Mouse (Mus musculus): Measurements from ENCODE around the gene Pou1f1. TPM values are rescaled to one million over a fixed set of nuclear protein-coding genes. Genes with fewer than 3 reads are reported as not detected.

Gene Pou1f1
- polyA plus RNA-seq (2015; fragmentation: Nextera tagmentation; extraction: Ambion mirVana): not detected in 2 replicates

DNA sequence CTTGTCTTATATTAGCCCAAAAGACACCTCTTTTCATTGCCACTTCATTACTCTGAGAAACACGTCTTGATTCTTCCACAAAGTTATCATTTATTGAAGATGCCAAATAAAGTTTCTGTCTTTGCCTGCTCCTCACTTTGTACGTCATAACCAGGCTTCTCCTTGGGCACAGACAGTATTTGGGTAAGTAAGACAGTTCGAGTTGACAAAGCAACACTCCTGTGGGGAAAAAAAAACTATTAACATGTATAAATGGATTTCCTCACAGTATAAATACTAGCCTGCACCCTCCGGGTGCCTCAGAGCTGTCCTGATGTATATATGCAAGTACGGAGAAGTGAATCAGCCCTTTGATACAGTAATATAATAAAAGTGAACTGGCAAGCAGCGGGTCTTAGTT lies at the start of gene Pou1f1:
TSS of gene Pou1f1 (plus strand) at position 301 of the 400 bp plus-strand sequence.
- ATAC-seq (ENCODE audit: borderline replicate concordance, extremely low read depth, low FRiP score, low TSS enrichment): no peak
- Histone ChIP-seq H3K36me3 (no peaks in the 10 kb centered on the region), H3K4me3 (no peak within 1 kb of the TSS), H3K9me3 (no peaks in the 10 kb centered on the region), H3K4me1 (no peaks in the 10 kb centered on the region), H3K4me2 (no peak within 1 kb of the TSS), H3K9ac (no peak within 1 kb of the TSS), H3K27ac (no peak within 1 kb of the TSS), H3K27me3 (no peaks in the 10 kb centered on the region)
- 67% methylated on average over 6 of the region's 6 CpGs for WGBS

DNA sequence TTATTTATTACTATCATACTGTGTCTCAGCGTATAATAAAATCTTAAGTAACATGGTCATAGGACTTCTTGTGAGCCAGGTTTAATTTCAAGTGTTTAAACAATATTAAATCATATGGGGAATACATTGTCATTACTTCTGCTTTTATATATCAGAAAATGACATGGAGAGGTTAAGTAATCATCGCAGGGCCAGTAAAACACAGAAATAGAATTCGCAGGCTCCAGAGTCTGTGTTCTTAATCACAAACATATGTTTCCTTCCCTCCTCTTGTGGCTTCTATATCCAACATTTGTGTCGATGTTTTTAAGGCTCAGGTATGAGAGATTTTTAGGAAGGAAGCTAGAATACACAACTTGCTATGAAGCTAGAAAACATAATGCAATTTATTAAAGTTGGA lies 49.7 kb upstream of the Pou1f1 start:
- WGBS: 60% methylated on average over 4 of the region's 4 CpGs
- H3K4me3 ChIP-seq: no peak overlapping the region
- ATAC-seq (ENCODE audit: borderline replicate concordance, extremely low read depth, low FRiP score, low TSS enrichment): no peak
- H3K4me2 ChIP-seq: no peak overlapping the region
- H3K4me1 ChIP-seq: no peaks in the 10 kb centered on the region
- no peaks in the 10 kb centered on the region for H3K36me3 ChIP-seq
- no peaks in the 10 kb centered on the region for H3K9me3 ChIP-seq
- H3K27me3 ChIP-seq: no peaks in the 10 kb centered on the region
- H3K27ac ChIP-seq: no peak overlapping the region
- no peak overlapping the region for H3K9ac ChIP-seq

DNA sequence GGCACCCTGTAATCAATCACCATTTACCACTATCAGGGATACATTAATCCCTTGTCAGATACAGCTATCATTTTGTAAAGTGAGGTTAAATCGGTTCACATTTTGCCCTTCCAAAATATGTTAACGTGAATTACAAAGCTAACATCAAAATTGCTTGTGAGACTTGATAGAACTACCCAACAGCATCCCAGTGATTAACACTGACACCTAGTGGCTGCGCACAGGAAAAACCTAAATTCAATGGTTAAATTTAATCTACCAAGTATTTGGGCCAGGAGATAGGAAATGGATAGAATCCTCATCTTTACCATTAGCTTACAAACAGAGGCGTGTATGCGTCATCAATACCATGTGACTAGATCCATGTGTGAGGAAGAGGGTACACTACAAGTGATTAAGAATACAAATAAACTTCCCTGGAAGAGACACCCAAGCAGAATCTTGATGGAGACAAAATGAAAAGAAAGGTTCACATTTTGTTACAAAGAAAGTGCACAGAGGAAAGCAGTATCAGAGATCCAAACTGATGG lies 47.8 kb upstream of the Pou1f1 start:
- 12% methylated on average over 5 of the region's 5 CpGs for WGBS
- H3K4me1 ChIP-seq: no peaks in the 10 kb centered on the region
- H3K4me2 ChIP-seq: no peak overlapping the region
- no peak overlapping the region for H3K27ac ChIP-seq
- no peak overlapping the region for H3K4me3 ChIP-seq
- ATAC-seq (ENCODE audit: borderline replicate concordance, extremely low read depth, low FRiP score, low TSS enrichment): no peak
- H3K9me3 ChIP-seq: no peaks in the 10 kb centered on the region
- H3K9ac ChIP-seq: no peak overlapping the region
- H3K36me3 ChIP-seq: no peaks in the 10 kb centered on the region
- no peaks in the 10 kb centered on the region for H3K27me3 ChIP-seq

DNA sequence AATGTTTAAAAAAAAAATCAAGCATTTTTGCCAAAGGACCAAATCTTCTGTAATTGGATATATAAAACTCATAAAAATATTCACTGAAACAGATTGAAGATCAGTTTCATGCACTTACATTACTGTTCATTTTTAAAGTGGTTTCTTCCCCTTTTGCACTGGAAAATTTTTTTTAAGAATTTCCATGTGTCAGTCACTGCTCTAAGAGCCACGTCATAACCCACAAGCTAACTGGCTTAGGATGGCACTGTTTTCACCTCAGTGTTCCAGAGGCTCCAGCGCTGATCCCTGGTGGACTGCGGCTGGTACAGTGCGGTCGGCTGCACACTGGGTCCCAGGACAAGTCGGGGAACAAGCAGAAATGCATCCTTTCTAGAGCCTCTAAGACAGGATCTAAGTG lies 34.6 kb upstream of the Pou1f1 start:
- H3K9ac ChIP-seq: no peak overlapping the region
- ATAC-seq (ENCODE audit: borderline replicate concordance, extremely low read depth, low FRiP score, low TSS enrichment): no peak
- no peak overlapping the region for H3K4me2 ChIP-seq
- no peak overlapping the region for H3K4me3 ChIP-seq
- H3K36me3 ChIP-seq: no peaks in the 10 kb centered on the region
- 77% methylated on average over 6 of the region's 6 CpGs for WGBS
- no peaks in the 10 kb centered on the region for H3K9me3 ChIP-seq
- no peak overlapping the region for H3K27ac ChIP-seq
- no peaks in the 10 kb centered on the region for H3K4me1 ChIP-seq
- H3K27me3 ChIP-seq: no peaks in the 10 kb centered on the region

DNA sequence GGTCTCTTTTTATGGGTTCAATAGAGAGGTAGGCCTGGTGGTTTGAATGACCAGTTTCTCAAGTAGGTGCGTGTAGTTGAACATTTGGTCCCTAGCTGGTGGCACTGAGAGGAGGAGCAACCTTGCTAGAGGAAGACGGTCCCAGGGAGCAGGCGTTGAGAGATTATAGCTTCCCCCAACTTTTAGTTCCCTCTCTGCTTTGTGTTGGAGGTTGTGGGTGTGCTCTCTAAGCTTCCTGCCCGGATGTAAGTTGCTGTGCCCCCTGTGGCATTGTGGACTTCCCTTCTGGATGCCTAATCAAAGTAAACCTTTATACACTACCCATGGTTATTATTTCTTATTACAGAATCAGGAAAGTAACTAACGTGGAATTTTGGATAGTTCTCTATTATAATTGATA lies 24.3 kb upstream of the Pou1f1 start:
- Histone ChIP-seq H3K27me3 (no peaks in the 10 kb centered on the region), H3K9me3 (no peaks in the 10 kb centered on the region), H3K4me2 (no peak overlapping the region), H3K4me1 (no peaks in the 10 kb centered on the region), H3K36me3 (no peaks in the 10 kb centered on the region), H3K9ac (no peak overlapping the region), H3K4me3 (no peak overlapping the region), H3K27ac (no peak overlapping the region)
- 60% methylated on average over 5 of the region's 5 CpGs for WGBS
- ATAC-seq (ENCODE audit: borderline replicate concordance, extremely low read depth, low FRiP score, low TSS enrichment): no peak

DNA sequence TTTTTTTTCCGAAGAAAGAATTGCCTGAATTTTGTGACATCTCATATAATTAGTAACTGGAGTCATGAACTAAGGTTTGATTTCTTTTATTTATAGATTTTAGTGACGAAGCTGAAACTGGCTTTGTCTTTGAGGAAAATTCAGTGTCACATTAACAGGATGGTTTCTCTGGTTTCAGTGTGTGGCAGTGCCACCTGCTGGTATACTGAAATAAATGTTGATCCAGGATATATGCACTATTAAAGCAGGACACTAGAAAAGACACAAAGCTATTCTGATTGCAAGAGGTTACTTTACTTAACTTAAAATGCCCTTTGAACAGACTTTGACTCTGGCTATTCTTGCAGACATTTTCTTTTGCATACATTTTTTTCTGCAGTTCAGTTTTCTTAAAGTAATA lies 23.3 kb upstream of the Pou1f1 start:
- no peak overlapping the region for H3K27ac ChIP-seq
- WGBS: 28% methylated on average over 2 of the region's 2 CpGs
- H3K4me3 ChIP-seq: no peak overlapping the region
- H3K27me3 ChIP-seq: no peaks in the 10 kb centered on the region
- no peaks in the 10 kb centered on the region for H3K4me1 ChIP-seq
- H3K9ac ChIP-seq: no peak overlapping the region
- no peaks in the 10 kb centered on the region for H3K9me3 ChIP-seq
- H3K4me2 ChIP-seq: no peak overlapping the region
- H3K36me3 ChIP-seq: no peaks in the 10 kb centered on the region
- no peak for ATAC-seq (ENCODE audit: borderline replicate concordance, extremely low read depth, low FRiP score, low TSS enrichment)

DNA sequence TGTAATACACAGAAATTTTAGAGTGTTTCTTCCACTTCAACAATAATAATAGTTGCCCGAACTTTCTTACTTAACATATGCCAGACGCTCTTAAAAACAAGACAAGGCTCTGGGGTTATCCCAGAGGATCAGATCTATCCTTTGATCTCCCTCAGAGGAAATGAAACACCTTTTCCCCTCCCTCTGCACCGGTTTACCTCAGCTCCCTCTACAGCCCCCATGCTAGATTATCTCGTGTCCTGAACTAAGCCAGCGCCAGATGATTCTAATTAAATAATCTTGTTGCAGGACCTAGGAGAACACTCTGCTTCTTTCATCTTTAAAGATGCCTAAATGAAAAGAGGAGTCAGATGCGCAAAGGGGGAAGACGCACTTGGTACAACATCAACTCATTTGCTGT lies 6.1 kb upstream of the Pou1f1 start:
- no peak overlapping the region for H3K27ac ChIP-seq
- H3K9ac ChIP-seq: no peak overlapping the region
- no peak overlapping the region for H3K4me2 ChIP-seq
- H3K4me3 ChIP-seq: no peak overlapping the region
- ATAC-seq (ENCODE audit: borderline replicate concordance, extremely low read depth, low FRiP score, low TSS enrichment): no peak
- H3K4me1 ChIP-seq: no peaks in the 10 kb centered on the region
- H3K36me3 ChIP-seq: no peaks in the 10 kb centered on the region
- no peaks in the 10 kb centered on the region for H3K27me3 ChIP-seq
- H3K9me3 ChIP-seq: no peaks in the 10 kb centered on the region
- WGBS: 67% methylated on average over 7 of the region's 7 CpGs

DNA sequence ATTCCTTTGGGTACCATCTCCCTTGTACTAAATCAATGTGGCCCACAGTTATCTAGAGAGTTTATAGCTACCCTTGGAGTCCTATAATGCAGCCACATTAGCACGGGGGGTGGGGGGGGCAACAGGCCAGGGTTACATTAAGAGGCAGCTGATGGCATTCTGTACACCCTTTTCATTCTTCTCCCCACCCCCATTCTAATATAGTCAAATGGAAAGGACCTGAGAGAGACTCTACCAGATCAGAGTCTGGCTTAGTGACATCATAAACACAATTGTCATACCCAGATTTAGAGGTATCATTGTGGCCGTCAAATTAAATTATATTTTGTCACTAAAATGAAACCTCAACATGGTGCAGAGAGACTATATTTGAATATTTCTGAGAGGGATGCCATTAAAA lies 5.7 kb downstream of the Pou1f1 start:
- Histone ChIP-seq H3K27me3 (no peaks in the 10 kb centered on the region), H3K4me3 (no peak overlapping the region), H3K4me1 (no peaks in the 10 kb centered on the region), H3K36me3 (no peaks in the 10 kb centered on the region), H3K4me2 (no peak overlapping the region), H3K27ac (no peak overlapping the region), H3K9me3 (no peaks in the 10 kb centered on the region), H3K9ac (no peak overlapping the region)
- ATAC-seq (ENCODE audit: borderline replicate concordance, extremely low read depth, low FRiP score, low TSS enrichment): no peak
- 85% methylated on average over 2 of the region's 2 CpGs for WGBS

DNA sequence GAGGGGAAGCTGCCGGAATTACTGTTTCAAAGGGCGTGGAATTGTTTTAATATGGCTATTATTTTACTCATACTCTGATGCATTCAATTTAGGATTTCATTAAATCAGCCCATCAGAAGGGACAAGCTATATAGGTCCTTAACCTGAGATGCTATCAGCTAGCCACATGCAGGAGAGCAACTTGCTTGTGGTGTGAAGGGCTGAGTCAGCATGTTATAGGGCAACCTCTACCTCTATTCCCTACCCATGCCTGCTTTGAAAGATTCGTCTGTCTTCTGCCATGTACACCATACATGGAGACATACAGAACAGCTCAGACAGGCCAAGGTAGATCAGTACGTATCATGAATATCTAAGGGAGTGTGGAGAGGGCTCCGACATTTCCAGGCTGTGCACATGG lies 6.4 kb downstream of the Pou1f1 start:
- Histone ChIP-seq H3K4me1 (no peaks in the 10 kb centered on the region), H3K27ac (no peak overlapping the region), H3K4me2 (no peak overlapping the region), H3K36me3 (no peaks in the 10 kb centered on the region), H3K9ac (no peak overlapping the region), H3K9me3 (no peaks in the 10 kb centered on the region), H3K27me3 (no peaks in the 10 kb centered on the region), H3K4me3 (no peak overlapping the region)
- ATAC-seq (ENCODE audit: borderline replicate concordance, extremely low read depth, low FRiP score, low TSS enrichment): no peak
- 73% methylated on average over 5 of the region's 5 CpGs for WGBS

DNA sequence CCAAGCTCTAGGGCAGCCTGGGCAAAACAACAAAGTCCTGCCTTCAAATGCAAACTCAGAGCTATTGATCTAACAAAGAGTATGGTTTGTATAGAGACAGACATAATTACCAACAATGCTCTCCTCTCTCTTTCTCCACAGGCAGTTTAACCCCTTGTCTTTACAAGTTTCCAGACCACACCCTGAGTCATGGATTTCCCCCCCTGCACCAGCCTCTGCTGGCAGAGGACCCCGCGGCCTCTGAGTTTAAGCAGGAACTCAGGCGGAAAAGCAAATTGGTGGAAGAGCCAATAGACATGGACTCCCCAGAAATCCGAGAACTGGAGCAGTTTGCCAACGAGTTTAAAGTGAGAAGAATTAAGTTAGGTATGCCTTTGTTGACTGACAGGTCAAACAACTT lies 9.3 kb downstream of the Pou1f1 start:
- Histone ChIP-seq H3K4me1 (no peaks in the 10 kb centered on the region), H3K27me3 (no peaks in the 10 kb centered on the region), H3K9me3 (no peaks in the 10 kb centered on the region), H3K9ac (no peak overlapping the region), H3K36me3 (no peaks in the 10 kb centered on the region), H3K4me3 (no peak overlapping the region), H3K27ac (no peak overlapping the region), H3K4me2 (no peak overlapping the region)
- WGBS: 27% methylated on average over 5 of the region's 5 CpGs
- ATAC-seq (ENCODE audit: borderline replicate concordance, extremely low read depth, low FRiP score, low TSS enrichment): no peak

DNA sequence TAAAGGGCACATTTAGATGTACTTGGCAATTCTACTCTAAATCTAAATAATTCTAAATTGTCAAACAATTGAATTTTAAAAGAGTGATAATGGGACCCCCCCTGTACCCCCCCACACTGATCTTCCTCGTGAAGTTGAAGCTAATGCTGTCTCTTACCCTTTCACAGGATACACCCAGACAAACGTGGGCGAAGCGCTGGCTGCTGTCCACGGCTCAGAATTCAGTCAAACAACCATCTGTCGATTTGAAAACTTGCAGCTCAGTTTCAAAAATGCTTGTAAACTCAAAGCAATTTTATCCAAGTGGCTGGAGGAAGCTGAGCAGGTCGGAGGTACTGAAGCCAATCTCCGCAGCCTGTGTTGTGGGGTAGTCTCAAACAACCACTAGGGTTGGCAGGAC lies 11.4 kb downstream of the Pou1f1 start:
- Histone ChIP-seq H3K27ac (no peak overlapping the region), H3K9me3 (no peaks in the 10 kb centered on the region), H3K4me1 (no peaks in the 10 kb centered on the region), H3K9ac (no peak overlapping the region), H3K4me2 (no peak overlapping the region), H3K27me3 (no peaks in the 10 kb centered on the region), H3K36me3 (no peaks in the 10 kb centered on the region), H3K4me3 (no peak overlapping the region)
- WGBS: 53% methylated on average over 8 of the region's 8 CpGs
- ATAC-seq (ENCODE audit: borderline replicate concordance, extremely low read depth, low FRiP score, low TSS enrichment): no peak

DNA sequence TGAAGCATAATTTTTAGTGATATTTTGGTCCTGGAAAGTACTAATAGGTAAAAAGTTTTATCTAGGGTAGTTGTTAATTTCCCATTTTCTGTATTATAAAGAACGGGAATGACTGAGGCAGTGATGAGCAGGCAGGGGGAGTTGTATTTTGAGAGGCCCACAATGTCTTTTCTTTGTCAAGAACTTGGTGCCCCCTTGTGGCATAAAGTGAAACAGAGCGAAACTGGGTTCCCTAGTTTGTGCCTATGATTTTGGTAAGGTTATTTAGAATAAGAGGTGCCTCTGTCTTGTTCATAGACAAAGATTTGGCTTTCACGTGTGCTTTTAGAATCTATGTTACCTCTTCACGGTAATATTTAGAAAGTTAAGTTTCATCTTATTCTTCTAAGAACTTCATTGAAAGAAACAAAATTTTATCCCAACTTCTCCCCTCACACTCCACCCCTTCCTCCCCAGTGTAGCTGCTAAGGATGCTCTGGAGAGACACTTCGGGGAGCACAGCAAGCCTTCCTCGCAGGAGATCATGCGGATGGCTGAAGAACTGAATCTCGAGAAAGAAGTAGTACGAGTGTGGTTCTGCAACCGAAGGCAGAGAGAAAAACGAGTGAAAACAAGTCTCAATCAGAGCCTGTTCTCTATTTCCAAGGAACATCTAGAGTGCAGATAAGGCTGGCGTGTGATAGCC lies 13.1 kb downstream of the Pou1f1 start:
- H3K9ac ChIP-seq: no peak overlapping the region
- 29% methylated on average over 12 of the region's 12 CpGs for whole genome bisulfite sequencing

More for the DNA sequence above, 13.1 kb downstream of the Pou1f1 start:
- H3K9me3 ChIP-seq: no peaks in the 10 kb centered on the region
- no peaks in the 10 kb centered on the region for H3K36me3 ChIP-seq
- no peak overlapping the region for H3K4me2 ChIP-seq
- H3K4me1 ChIP-seq: no peaks in the 10 kb centered on the region
- H3K27me3 ChIP-seq: no peaks in the 10 kb centered on the region
- ATAC-seq (ENCODE audit: borderline replicate concordance, extremely low read depth, low FRiP score, low TSS enrichment): no peak
- H3K27ac ChIP-seq: no peak overlapping the region
- no peak overlapping the region for H3K4me3 ChIP-seq

Data from lung, embryonic 15.5 days (tissue).